Mouse (Mus musculus): ENCODE measurements around the gene Shkbp1.

Shkbp1 gene

DNA sequence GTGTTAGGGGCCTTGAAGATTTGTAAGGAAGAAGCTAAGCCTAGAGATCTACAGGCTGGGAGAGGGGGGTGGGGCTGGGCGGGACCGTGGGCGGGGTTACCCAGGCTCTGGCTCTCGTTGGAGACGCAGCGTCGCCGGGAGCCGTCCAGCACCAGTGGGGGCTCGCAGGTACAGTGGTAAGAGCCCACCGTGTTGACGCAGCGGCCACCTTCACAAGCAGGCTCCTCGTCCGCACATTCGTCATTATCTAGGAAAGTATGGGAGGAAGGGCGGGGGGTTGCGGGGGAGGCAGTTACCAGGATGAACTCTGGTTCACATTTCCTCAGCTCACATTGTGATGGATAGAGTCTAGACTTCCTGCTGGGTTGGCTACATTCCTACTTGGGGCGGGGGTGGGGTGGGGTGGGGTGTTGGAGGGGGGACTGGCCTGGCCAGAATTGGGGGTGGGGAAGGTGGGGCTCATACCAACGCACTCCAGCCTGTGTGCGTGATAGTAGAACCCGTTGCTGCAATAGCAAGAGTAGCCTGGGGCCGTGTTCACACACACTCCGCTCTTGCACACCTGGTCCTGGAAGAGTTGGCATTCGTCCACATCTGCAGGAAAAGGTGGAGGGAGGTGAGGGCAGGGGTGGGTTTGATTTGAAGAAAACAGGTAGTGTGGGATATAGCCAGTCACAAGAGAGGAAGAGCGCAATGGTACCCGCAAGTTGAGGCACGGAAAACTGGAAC, 46.8 kb downstream of the Shkbp1 start:
- peak; percentile 19 for DNase-seq

DNA sequence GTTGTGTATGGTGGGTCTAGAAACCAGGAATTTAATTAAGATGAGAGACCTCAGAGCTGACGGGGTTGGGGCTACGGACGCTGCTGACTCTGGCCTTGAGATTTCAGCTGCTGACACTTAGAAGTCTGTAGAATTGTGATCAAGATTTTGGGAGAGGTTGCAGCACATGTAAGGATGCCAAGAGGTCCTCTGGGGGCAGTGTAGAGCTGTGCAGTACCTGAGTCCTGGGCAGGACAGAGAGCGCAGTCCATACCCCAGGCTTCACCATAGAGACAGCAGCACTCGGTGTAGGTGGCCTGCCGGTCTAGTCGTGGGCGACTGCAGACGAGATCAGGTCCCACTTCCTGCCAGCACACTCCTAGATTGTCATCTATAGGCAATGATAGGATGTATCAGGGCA, 48.3 kb downstream of the Shkbp1 start:
- DNase-seq, result no peak

DNA sequence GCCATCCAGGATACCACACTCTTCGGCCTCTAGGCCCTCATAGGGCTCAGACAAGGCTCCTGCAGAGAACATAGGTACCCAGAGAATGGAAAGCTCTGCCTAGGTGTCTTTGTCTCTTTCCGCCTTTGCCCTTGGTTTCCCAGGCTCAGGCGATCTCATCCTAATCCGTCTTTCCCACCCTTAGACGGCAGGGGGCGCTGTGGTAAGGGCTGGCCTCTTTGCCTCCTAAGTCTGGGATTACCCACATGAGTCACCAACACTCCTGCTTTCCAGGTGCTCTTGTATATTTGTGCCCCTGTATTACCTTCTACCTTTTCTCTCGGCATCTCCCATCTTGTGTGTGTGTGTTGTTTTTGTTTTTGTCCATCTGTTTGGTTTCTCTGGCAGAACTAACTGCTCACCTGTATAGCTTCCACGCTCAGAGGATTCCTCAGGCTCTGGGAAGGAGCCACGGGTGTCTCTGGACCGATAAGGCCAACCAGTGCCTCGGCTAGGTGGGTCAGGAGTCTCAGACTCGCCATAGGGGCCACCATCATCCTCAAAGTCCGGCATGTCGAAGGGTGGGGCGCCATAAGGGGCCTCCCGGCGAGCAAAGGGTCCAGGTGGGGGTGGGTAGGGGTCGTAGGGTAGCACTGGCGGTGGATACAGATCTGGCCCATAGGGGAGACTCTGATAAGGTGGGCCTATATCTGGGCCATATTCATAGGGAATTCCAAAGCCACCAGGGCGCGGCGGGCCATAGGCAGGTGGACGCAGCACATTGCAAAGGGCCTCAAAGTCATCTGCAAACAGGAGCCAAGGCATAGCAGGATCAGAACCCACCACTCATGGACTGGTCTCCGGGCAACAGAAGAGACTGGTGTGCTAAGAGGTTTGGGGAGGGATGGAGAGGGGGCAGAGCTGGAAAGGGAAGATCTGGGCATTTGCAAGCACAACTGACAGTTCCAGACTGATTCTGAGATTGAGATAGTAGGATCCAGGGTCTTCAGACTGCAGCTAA, 49.4 kb downstream of the Shkbp1 start:
- DNase-seq, result peak; percentile 35

DNA sequence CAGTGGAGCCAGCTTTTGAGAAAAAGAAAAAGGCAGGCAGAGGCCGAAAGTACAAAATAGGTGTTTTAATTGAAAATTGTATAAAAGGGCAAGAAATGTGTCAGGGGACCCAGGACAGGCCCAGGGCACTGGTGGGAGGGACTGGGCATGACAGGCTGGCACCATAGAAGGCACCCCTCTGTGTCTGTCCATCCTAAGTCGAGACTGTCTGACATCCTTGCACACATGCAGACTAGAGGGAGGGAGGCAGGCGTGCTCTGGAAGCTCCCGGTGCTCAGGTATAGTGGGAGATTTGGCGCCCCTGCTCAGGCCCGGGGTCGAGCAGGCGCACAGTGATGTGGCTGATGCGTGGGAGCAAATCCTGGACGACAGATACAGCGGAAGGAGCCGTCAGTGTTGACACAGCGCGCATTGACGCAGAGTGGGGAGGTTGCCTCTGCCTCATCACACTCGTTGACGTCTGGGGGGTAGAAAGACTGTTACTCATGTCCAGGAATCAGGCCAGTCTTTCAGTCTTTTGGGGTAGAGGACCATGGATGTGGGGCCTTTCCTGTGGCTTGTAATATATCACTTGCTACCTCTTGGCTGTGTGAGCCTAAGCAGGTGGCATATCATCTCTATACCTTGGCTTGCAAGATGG, 50.6 kb downstream of the Shkbp1 start:
- no peak for DNase-seq

DNA sequence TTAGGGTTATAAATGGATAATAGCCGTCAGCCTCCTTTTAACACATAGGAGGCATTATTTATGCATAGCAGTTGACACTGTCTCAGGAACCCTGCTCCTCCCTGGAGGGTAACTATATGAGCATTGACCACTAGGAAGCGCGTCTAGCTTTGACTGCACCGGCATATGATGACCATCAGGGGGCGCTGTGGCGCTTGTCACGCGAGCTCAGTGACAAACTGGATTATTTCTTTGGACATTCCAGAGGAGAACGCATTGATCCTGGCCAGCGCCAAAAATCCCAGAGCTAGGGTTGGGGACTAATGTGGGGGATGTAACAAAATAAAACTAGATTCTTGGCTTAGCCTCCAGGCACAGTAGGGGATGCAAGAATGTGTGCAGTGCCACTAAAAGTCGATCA, 53.6 kb downstream of the Shkbp1 start:
- DNase-seq, result peak; percentile 78

DNA sequence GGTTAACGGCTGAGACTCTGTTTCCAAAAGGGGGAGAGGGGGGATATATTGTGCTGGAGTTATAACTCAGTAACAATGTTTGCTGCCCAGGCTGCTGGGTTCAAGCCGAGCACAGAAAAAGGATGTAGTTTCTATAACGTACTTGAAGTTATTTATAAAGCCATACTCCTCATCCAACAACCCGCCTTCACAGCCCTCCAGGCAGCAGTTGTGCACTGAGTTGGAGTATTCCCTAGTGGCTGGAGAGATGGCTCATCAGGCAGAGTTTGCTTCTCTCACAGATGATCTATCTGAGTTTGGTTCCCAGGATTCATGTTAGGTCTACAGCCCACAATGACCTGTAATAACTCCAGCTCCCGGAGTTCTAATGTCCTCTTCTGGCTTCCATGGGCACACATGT, 55.0 kb downstream of the Shkbp1 start:
- DNase-seq, result no peak

DNA sequence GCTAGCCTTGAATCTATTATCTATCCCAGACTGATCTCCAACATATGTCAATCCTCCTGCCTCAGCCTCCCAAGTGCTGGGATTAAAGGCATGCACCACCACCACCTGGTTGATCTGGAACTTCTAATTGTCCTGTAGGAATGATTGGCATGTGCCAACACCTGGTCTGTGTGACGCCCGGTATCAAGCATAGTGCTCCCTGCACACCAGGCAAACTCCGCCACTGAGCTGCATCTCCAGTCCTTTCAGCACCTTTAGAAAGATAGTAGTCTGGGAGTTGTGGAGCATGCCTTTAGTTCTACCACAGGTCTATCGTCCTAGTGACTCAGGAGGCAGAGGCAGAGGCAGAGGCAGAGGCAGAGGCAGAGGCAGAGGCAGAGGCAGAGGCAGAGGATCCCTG, 55.5 kb downstream of the Shkbp1 start:
- no peak for DNase-seq

DNA sequence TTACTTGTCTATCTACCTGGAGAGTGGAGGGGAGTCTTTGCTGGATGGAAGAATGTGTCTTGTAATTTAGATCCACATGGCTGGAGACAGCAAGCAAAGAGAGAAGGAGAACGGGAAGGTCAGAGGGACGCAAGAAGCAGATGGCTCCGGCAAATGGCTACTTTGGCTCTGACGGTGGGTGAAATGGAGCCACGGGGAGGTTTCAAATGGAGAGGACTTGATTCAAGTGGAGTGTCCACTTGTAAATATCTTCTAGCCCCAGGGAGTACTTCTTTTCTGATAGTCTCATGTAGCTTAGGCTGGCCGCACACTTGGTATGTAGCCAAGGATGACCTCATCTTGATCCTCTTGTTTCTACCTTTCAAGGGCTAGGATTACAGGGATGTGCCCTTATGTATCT, 57.0 kb downstream of the Shkbp1 start:
- no peak for DNase-seq

DNA sequence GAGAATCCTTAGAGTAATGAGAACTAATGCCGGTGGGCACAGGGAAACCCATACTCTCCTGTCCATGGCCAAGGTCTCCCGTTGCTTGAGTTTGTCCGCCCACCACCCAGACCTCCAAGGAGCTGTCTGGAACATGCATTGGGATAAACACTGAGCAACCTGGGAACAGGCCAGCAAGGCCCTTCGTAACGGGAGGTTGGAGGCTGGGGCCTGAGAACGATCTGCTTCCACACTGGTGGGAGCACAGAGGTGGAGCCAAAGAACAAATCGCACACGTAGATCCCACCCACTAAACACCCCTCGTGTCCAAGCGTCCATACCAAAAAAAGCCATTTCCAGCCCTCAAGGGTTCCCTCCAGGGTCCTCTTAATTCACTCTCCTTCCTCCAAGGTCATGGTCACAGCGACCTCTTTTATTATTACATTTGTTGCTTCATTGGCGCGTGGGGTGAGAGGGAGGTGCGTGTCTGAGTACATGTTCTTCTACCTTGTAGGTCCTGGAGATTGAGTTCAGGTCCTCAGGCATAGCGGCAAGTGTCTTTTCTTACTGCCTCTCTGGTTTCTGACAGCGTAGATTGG, 57.7 kb downstream of the Shkbp1 start:
- no peak for DNase-seq

DNA sequence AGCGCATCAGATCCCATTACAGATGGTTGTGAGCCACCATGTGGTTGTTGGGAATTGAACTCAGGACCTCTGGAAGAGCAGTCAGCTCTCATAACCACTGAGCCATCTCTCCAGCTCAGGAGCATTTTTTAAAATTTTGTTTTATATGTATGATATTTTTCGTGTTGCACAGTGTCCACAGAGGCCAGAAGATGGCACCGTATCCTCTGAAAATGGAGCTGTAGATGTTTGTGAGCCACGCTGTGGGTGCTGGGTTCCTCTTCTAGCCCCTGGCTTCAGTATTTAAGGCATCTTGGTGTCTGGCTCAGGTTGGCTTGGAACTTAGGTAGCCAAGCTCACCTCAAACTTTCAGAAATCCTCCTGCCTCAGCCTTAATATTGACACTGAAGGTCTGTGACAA, 59.3 kb downstream of the Shkbp1 start:
- DNase-seq, result no peak

DNA sequence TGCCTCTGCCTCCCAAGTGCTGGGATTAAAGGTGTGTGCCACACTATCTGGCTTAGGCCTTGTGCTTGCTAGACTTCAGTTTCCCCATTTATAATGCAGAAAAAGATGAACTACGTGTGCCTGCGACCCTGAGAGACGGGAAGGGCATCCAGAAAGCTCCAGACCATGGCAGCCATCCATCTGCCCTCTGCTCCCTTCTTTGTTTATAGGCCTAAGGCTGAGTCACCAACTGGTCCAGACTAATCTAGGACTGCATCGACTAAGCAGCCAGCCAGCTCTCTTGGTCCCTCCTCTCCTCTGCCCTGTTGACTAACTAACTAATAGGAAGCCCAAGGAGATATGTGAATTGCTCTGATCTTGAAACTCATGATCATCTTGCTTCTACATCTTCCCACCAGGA, 59.9 kb downstream of the Shkbp1 start:
- peak; percentile 15 for DNase-seq
